Mouse (Mus musculus) myocyte (in vitro differentiated cells): ENCODE results near the gene Pld5.

Source experiments
- CEBPB ChIP-seq: IDR thresholded peaks from 2 replicates; pipeline ENCODE4 v1.6.1; 2011; ENCODE audit warnings: mild to moderate bottlenecking, moderate library complexity; ENCODE audit not compliant: poor library complexity, insufficient read depth, severe bottlenecking
- E2F4 ChIP-seq: IDR thresholded peaks from one replicate; pipeline ENCODE4 v1.6.1; 2011; ENCODE audit warnings: mild to moderate bottlenecking, control low read depth, moderate library complexity; ENCODE audit not compliant: insufficient read depth
- MAX ChIP-seq: IDR thresholded peaks from one replicate; pipeline ENCODE4 v1.6.1; 2011; ENCODE audit warnings: low read depth, mild to moderate bottlenecking, control low read depth
- MYOD1 ChIP-seq, 3 experiments: IDR thresholded peaks; one replicate each; pipeline ENCODE4 v1.6.1; 2011; ENCODE audit warnings: control low read depth in 2 of 3, low read depth in 2 of 3, mild to moderate bottlenecking in 2 of 3, moderate library complexity in 1 of 3; ENCODE audit not compliant: insufficient read length in 2 of 3, control insufficient read depth in 1 of 3
- MYOG ChIP-seq, 3 experiments: IDR thresholded peaks; one replicate each; pipeline ENCODE4 v1.6.1; 2011; ENCODE audit warnings: control low read depth in 2 of 3, low read depth in 2 of 3, mild to moderate bottlenecking in 2 of 3; ENCODE audit not compliant: insufficient read length in 2 of 3, control insufficient read depth in 1 of 3, insufficient read depth in 1 of 3
- POLR2A ChIP-seq: IDR thresholded peaks from one replicate; pipeline ENCODE4 v1.6.1; 2011; ENCODE audit warnings: low read depth, mild to moderate bottlenecking, control low read depth, moderate library complexity; ENCODE audit not compliant: insufficient read length
- POLR2AphosphoS2 ChIP-seq: IDR thresholded peaks from one replicate; pipeline ENCODE4 v1.6.1; 2011; ENCODE audit warnings: low read depth, control low read depth; ENCODE audit not compliant: insufficient read length
- TCF3 ChIP-seq: IDR thresholded peaks from one replicate; pipeline ENCODE4 v1.6.1; 2011; ENCODE audit warnings: low read depth, control low read depth; ENCODE audit not compliant: insufficient read length
- USF1 ChIP-seq: IDR thresholded peaks from one replicate; pipeline ENCODE4 v1.6.1; 2011; ENCODE audit warnings: low read depth, mild to moderate bottlenecking, control low read depth, moderate library complexity

- no peak for TF ChIP-seq POLR2A
- TF ChIP-seq MYOD1 (IDR thresholded peaks at IDR 0.05; ENCODE audit: control insufficient read depth in 1 of 3, insufficient read length in 2 of 3, low read depth in 2 of 3), result no peak
- TF ChIP-seq TCF3, result no peak
- no peak for TF ChIP-seq POLR2AphosphoS2
- no peak for TF ChIP-seq CEBPB
- no peak for TF ChIP-seq MYOG (IDR thresholded peaks at IDR 0.05; ENCODE audit: control insufficient read depth in 1 of 3, insufficient read depth in 1 of 3, insufficient read length in 2 of 3, low read depth in 2 of 3)
- no peak for TF ChIP-seq USF1
- no peak for TF ChIP-seq E2F4
- no peak for TF ChIP-seq MAX
Measured at GRCm38 (mm10) chr1:176036028-176036427, 239.1 kb downstream of the Pld5 start.
